Mouse (Mus musculus): Measurements from ENCODE around the gene Il2rg.
A peak's percentile ranks its signal among the peaks of the same experiment; 100 is the strongest.

Gene Il2rg

GRCm38 (mm10) chrX:101268025-101268754, at the start of gene Il2rg:
Gene Il2rg, minus strand, starts transcription at chrX:101268255.
- no peak for DNase-seq

- DNase-seq = no peak
Observed at GRCm38 (mm10) chrX:101313625-101314359, 45.7 kb upstream of the Il2rg start.

- DNase-seq = no peak
Observed at GRCm38 (mm10) chrX:101309299-101309698, 41.2 kb upstream of the Il2rg start.

GRCm38 (mm10) chrX:101304646-101305045, 36.6 kb upstream of the Il2rg start:
- no peak for DNase-seq

GRCm38 (mm10) chrX:101301654-101302053, 33.6 kb upstream of the Il2rg start:
- no peak for DNase-seq

- no peak for DNase-seq
Observed at GRCm38 (mm10) chrX:101300427-101301030, 32.5 kb upstream of the Il2rg start.

GRCm38 (mm10) chrX:101299473-101300426, 31.7 kb upstream of the Il2rg start:
- DNase-seq = no peak

GRCm38 (mm10) chrX:101299055-101299454, 31.0 kb upstream of the Il2rg start, which contains the start of gene Nlgn3:
Gene Nlgn3, plus strand, starts transcription at chrX:101299168.
- peak; percentile 44 for DNase-seq

- no peak for DNase-seq
Observed at GRCm38 (mm10) chrX:101290111-101290510, 22.1 kb upstream of the Il2rg start.

GRCm38 (mm10) chrX:101289037-101289436, 21.0 kb upstream of the Il2rg start:
- no peak for DNase-seq

- no peak for DNase-seq
Observed at GRCm38 (mm10) chrX:101288432-101288831, 20.4 kb upstream of the Il2rg start.

- no peak for DNase-seq
Observed at GRCm38 (mm10) chrX:101287543-101287942, 19.5 kb upstream of the Il2rg start.

GRCm38 (mm10) chrX:101285953-101286670, 18.1 kb upstream of the Il2rg start:
- DNase-seq = no peak

GRCm38 (mm10) chrX:101285534-101285933, 17.5 kb upstream of the Il2rg start:
- no peak for DNase-seq

- DNase-seq = no peak
Observed at GRCm38 (mm10) chrX:101282813-101283212, 14.8 kb upstream of the Il2rg start.

GRCm38 (mm10) chrX:101273875-101274738, 6.1 kb upstream of the Il2rg start, which contains the start of gene Med12:
Gene Med12, plus strand, starts transcription at chrX:101274030.
- peak; percentile 83 for DNase-seq

GRCm38 (mm10) chrX:101273410-101273809, 5.4 kb upstream of the Il2rg start:
- no peak for DNase-seq

GRCm38 (mm10) chrX:101268755-101269124, 685 bp upstream of the Il2rg start, which contains the start of gene Gm20489:
Gene Gm20489, minus strand, starts transcription at chrX:101269023.
- no peak for DNase-seq

GRCm38 (mm10) chrX:101266631-101267030, 1.4 kb downstream of the Il2rg start:
- no peak for DNase-seq

GRCm38 (mm10) chrX:101263892-101264291, 4.2 kb downstream of the Il2rg start, which contains the start of gene Gm614:
Gene Gm614, minus strand, starts transcription at chrX:101263992.
- DNase-seq = no peak

All from cerebellum, adult 8-10 months (tissue).